Mouse (Mus musculus): Measurements from ENCODE around the gene Slc35f5.
"Not testable (repeated sequence)": the region's sequence is repeated elsewhere in the genome, so short reads cannot be mapped to it uniquely, and the experiment has no call there.

Gene Slc35f5

DNA sequence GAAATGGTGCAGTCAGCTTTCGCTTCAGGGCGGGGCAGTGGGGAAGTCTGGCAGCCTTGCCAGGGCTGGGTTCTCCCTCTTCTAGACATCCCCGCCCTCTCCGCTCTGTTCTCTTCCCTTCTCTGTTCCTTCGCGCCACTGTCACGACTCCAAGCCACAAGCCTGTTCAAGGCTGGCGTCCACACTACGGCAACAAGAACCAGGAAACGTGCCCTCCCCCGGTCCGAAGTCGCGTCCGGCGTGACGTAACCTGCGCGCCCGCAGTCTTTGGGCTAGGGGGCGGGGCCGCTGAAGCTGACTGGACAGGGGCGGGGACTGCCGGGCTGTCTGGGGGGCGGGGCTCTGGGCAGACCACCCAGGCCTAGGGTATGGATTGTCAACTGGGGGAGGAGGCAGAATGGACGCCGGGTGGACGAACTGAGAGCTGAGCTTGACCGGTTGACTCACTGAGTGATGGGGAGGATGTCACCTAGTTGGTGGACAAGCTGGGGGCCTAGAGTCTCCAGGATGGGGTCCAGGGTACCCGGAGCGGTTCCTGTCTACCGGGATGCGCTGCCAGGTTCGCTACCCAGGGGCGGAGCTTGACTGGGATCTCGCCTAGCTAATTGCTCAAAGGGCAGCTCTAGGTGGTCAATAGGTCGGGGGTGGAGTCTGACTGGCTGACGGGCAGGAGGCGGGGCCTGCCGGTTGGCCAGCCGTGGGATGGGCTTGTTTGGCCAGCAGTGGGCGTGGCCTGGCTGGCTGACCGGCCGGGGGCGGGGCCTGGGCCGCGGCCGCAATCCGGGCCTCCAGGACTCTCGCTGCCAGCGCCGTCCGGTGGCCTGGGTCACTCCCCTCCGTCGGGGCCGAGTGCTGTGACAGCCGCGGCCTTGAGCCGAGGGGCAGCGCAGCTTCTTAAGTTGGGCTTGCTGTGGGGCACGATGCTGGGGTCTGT is at the start of gene Slc35f5:
TSS of gene Slc35f5 (plus strand) at position 337 of the 934 bp plus-strand sequence.
- peak; percentile 99 to 100 for DNase-seq (ENCODE audit: inconsistent age in 2 of 2, low spot score in 1 of 2)

DNA sequence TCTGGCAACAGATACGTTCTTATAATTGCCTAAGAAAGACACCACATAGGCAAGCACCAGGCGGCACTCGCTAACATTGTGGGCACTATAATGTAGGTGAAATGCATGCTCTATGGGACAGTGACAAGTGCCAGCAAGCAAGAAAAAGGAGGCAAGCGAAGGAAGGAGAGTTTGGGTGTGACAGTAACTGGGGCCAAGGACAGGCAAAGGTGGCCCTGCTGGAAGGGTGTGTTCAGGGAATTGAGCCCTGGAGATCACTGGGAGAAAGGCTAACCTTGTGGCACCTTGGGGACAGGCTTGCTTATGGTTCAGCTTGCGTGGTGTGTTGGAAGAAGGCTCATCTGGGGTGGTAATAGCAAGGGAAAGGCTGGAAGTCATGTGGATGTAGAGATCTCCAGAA is 45.7 kb upstream of the Slc35f5 start:
- DNase-seq (ENCODE audit: inconsistent age in 2 of 2, low spot score in 1 of 2), result peak in 1 of 2 experiments; percentile 30

DNA sequence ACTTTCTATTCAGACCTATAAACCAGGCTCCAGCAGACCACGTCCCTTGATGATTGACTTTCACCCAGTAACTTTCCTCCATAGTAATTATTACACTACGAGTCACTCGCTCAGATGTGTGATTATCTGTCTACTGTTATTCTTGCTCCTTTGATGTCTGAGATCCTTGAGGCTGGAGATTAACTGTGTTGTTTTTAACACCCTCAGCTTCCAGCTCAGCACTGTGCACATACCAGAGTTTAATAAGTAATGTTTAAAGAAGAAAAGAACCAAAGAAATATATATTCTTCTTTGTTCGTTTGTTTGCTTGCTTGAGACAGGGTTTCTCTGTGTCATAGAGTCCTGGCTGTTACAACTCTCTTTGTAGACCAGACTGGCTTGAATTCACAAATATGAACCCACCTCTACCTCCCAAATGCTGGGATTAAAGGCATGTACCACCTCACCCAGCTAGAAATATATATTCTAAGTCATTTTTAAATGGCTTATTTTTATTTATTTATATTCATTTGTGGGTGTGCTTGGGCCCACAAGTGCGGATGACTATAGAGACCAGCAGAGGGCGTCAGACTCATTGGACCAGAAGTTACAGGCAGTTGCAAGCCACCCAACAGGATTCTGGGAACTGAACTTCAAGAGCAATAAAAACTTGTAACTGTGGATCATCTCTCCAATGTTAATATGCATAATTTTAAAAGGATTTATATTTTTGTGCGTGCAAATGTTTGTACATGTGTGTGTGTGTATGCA is 43.3 kb upstream of the Slc35f5 start:
- no peak for DNase-seq (ENCODE audit: inconsistent age in 2 of 2, low spot score in 1 of 2)

DNA sequence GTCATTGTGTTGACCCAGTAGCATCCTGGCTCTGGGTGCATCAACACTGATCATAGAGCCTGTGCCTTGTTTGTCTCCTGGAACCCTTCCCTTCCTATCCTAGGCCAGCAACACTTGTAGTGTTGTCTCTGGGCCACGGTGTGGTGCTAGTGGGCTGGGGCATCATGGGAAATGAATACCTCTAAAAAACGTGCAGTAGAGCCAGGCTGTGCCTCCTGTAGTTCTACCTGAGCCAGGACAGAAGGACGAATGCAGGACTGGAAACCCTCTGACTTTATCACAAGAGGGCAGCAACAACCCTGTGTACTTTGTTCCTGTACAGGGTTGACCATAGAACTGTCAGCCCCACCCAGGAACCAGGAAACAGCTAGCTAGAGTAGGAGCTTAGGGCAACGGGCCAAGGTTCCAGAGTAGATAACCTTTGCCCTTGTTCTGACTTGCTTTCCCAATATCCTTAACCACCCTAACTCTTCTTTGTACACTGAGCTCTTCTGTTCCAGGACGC is 41.2 kb upstream of the Slc35f5 start:
- DNase-seq (ENCODE audit: inconsistent age in 2 of 2, low spot score in 1 of 2), result peak; percentile 66 to 86

DNA sequence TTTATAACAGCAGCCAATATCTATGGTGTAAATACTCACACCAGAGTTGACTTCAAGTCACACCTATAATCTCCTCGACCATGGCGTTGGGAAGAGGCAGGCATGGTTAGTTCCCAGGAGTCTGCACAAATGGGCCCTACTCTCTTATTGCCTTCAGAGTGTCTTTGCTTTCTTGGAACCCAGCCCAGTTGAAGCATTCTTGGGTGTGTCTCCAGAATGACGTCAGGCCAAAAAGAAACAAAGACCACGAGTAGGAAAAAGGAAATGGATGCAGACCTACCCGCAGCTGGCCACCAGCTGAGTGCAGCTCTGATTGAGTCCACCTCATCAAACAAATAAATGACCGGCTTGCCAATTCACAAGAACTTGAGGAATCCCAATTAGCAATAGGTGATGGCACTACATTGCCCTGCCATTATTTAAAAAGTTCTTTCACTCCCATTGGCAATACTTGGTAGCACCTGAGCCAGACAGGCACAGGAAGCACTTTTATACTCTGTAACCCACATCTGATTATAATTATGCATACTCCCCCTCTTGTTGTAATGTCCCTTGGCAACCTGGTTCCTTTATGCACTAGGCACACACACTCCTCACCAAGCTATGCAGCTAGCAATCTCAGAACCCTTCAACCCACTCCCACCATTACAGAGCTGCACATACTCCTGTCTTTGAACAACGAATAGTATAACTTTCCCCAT is 34.3 kb upstream of the Slc35f5 start:
- peak in 1 of 2 experiments; percentile 47 for DNase-seq (ENCODE audit: inconsistent age in 2 of 2, low spot score in 1 of 2)

DNA sequence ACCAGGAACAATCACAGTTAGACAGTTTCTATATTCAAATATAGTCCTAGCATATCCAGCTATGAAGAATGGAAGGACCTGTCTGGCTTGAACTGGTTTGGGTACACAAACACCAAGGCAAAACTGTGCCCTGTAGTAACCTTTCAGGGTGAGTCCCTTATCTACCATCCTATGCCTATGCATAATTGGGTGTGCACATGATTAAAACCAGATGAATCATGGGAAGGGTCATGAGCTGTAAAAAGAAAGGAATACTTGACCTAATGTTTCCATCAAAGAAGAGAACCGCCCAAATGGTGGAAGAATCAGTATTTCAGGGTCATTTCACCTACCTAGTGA is 33.8 kb upstream of the Slc35f5 start:
- no peak for DNase-seq (ENCODE audit: inconsistent age in 2 of 2, low spot score in 1 of 2)

DNA sequence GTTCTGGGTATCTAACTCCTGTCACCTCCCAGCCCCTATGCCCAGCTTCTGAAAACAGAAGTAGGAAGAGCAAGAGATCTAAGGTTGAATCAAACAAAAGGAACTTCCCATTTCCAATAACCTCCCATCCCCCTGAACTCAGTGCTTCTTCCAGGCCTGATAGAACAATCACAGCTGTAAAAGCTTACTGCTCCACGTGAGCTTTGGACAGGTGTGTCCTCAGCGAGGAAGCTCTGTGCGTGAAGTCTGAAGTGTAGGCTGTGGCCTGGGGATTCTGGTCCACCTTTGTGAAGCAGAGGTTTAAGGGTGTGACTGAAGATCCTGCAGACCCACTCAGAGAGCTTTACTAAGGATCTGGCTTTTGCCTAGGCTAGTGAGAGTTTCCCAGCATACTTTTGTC is 33.0 kb upstream of the Slc35f5 start:
- DNase-seq (ENCODE audit: inconsistent age in 2 of 2, low spot score in 1 of 2), result no peak

DNA sequence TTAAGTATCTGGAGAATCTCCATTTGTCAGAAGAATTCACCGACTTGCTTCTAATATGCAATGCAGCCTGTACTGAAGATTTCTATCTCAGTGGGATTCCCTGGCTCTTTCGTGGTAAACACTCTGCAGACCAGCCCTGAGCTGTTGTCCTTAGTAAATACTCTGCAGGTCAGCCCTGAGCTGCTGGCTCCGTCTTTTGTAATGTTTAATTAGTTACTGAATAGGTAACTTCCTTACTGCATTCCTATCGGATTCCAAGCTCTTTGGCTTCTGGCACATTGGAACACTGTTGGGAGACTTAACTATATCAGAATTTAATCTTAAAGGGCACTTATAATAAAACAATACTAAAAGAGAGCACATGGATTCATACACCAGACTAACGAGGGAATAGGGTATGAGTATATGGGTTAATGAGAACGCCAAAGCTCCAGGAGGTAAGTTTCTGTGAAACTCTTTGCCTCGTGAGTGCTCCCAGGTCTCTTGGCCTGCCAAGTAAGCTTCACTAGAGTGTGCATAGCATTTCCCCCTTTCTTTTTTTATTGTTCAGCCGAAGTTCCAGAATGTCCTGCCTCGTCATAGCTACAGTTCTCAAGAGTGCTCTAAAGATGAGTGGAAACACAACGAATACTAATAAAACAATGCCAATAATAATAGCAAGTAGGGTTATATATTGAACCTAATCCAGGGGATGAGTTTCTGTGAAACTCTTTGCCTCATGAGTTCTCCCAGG is 27.0 kb upstream of the Slc35f5 start:
- DNase-seq (ENCODE audit: inconsistent age in 2 of 2, low spot score in 1 of 2), result not testable (repeated sequence)

DNA sequence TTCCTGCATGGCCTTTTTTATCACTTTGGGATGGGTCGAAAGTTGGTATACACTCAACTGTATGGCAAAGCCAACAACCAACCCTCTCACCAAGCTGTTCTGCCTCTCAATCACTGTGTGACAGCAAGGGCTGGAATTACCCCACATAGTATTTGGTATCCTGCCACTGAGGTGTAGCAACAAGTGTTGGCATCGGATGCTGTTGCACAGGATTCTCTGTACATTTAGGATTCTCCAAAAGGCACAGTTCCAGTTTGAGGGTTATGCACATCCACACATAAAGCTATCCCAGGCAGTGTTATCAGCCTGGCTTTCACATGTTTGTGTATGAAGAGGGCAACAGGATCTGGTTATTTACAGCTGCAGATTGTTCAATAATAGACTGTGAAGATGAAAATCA is 23.3 kb upstream of the Slc35f5 start:
- peak in 1 of 2 experiments; percentile 28 for DNase-seq (ENCODE audit: inconsistent age in 2 of 2, low spot score in 1 of 2)

DNA sequence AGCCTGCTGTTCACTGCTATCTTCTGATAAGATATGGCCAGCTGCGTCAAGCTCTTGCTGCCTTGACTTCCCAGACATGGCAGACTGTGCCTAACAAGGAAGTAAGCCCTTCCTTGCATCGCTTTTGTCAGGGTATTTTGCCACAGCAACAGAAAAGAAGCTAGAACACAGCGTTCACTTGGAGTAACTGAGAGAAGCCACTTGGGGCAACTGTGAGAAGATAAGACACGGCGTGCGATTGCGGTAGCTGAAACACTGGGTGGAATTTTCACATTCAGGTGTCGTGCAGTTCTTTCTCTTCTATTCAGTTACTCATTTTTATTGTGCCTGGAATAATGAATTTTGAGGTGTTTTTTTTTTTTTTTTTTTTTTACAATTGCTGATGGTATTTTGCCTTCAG is 22.6 kb upstream of the Slc35f5 start:
- no peak for DNase-seq (ENCODE audit: inconsistent age in 2 of 2, low spot score in 1 of 2)

DNA sequence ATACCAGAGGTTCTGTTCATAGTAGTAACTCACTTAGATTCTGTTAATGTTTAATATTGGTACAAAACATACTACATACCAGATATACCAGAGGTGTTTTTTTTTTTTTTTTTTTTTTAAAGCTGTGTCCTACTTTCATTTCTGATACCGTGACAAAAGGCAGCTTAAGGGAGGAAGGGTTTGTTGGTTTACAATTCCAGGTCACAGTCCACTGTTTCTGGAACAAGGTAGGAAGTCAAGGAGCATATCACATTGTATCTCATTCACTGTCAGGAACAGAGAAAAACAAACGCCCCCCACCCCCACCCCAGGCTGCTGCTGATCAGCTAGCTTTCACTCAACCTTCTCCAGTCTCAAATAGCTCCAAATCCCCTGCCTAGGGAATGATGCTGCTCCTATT is 21.1 kb upstream of the Slc35f5 start:
- DNase-seq (ENCODE audit: inconsistent age in 2 of 2, low spot score in 1 of 2), result no peak

DNA sequence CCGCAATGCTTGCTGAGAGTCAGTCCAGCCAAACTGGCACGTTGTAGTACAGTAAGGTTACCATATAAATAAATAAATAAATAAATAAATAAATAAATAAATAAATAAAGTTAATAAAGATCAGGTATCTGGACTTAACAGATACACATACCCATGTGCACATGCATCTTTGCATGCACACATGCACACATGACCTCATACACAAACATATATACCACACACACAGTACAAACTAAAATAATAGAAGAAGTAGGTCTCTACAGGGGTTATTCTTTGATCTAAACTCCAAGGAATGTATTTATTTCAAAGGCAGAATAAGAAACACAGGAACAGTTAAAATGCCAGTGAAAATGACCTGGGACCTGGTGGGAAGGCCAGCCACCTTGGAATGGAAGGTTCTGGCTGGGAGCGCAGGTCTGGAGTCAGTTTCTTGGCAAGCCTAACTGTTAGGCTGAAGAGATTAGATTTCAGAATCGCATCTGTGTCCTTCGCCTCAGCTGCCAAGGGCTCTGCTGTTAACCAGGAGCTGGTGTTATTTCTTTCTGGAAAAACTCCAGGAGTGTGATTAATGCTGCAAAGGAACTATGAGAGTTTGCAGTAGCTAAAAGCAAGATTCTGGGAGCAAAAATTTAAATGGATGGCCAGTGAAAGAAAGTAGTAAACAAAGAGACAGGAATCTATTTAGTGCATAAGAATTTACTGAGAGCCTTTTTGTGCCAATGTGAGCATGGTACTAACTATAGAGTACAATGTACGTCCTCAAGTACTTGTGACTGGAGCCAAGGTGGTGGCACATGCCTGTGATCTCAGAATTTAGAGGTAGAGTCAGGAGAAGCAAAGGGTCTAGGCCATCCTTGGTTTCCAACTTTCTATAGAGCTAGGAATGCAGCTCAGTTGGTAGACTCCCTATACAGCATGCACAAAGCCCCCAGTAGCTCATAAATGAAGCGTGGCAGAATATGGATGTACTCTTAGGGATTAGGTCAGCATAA is 18.1 kb upstream of the Slc35f5 start:
- peak; percentile 37 to 90 for DNase-seq (ENCODE audit: inconsistent age in 2 of 2, low spot score in 1 of 2)

DNA sequence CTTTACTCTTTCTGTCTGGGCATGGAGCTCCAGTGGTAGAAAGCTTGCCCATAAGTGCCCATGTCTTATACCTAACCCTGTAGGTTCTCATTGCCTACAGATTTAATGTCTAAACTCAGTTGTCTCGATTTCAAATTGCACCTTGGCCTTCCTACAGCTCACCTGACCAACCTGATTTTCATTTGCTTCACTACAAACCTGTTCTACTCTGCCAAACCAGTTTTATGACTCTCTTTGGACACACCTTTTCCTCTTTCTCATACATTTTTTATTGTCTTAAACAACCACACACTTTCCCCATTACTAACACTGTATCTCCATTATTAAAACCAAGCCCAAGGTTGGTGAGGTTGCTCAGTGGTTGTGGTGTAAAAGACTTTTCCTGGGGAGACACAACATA is 10.5 kb upstream of the Slc35f5 start:
- DNase-seq (ENCODE audit: inconsistent age in 2 of 2, low spot score in 1 of 2), result no peak

DNA sequence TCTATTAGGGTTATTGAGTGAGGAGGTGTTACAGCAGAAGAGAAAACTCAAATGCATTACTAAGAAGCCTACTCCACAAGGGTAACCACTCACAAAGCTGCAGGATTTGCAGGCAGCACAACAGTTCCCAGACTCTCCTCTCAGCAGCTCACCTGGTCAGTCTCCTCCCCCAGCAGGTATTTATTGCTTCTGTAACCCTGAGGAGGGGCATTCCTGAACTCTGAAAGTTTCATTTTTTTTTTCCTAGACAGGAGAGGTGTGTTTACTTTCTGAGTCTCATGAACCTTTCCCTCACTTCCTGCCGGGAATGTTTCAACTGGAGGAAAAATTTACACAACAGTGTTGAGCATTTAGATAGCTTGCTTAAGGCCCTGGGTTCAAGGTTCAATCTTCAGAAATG is 10.0 kb upstream of the Slc35f5 start:
- DNase-seq (ENCODE audit: inconsistent age in 2 of 2, low spot score in 1 of 2), result no peak

DNA sequence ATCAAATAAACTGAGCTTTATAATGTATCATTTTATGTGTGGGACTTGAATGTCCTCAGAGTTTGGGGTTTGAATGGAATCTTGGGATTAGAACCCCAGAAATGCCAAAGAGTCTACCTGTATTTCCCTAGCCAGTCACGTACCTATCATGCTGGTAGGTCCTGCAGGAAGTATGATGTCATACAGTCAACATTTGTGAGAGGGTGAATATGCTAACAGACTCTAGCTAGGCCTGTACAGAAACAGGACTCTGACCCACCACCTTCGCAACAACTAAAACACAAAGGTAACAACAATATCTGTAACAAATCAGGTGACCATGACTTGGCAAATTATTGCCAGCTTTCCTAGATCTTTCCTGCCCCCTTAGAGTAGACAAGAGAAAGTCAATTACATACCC is 8.8 kb upstream of the Slc35f5 start:
- DNase-seq (ENCODE audit: inconsistent age in 2 of 2, low spot score in 1 of 2), result no peak

DNA sequence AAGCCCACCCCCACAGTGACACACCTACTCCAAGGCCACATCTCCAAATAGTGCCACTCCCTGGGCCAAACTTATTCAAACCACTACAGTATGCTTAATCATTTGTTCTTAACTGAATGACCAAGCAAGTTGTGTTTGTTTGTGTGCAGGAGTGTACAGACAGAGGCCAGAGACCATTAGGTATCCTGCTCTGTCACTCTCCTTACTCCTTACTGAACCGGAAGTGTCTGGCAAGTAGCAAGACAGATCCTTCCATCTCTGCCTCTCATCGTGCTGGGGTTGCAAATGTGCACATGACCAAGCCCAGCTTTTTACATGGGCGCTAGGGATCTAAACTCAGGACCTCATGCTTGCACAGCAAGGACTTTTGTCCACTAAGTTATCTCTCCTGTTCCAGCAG is 1.1 kb upstream of the Slc35f5 start:
- peak; percentile 16 to 36 for DNase-seq (ENCODE audit: inconsistent age in 2 of 2, low spot score in 1 of 2)

DNA sequence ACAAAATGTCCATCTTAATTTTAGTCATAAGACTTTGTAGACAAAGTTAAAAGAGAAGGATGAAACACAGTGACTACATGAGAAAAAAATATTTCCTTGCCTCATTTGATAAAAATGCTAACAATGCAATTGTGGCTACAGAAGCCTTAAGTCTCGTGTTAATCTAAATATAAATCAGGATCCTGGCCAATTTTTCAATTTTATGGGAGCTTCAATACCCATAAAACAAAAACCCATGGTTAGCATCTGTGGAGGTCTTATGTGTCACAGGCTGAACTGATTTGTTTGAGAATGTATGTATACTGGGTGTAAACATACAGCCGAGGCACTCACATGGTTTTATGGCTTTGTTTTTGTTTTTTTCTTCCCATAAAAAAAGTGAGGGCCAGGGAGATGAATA is 674 bp upstream of the Slc35f5 start:
- DNase-seq (ENCODE audit: inconsistent age in 2 of 2, low spot score in 1 of 2), result no peak

DNA sequence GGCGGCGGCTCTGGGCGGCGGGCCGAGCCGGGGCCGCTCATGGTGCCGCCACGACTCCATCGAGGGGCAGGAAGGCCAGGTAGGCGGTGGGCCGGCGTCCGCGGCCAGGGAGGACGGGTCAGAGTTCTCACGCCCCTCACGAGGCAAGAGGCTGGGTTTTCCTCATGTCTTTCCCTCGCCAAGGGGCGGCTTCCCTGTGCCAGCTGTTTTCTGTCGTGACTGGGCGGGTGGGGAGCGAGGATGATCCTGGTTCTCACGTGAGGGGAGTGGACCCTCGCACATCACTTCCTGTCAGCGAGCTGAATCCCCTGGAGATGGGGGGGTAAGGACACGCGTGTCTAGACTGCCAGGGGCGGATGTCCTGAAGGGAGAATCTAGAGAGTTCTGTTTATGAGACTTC is 811 bp downstream of the Slc35f5 start:
- DNase-seq (ENCODE audit: inconsistent age in 2 of 2, low spot score in 1 of 2), result no peak

DNA sequence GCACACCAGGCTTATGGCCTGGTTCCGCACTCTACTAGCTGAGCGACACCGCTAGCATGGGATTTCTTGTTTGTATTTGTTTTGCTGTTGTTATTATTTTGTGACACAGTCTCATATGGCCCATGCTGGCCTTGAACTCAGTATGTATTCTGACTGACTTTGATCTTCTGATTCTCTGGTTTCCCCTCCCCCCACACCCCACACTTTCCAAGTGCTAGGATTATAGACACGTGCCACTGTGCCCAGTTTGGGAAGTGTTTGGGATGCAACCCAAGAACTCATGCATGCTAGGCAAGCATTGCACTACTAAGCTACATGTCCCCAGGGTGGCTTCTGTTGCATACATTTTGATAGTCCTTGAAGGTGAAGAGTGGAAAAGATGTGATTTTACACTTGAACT is 1.4 kb downstream of the Slc35f5 start:
- no peak for DNase-seq (ENCODE audit: inconsistent age in 2 of 2, low spot score in 1 of 2)

DNA sequence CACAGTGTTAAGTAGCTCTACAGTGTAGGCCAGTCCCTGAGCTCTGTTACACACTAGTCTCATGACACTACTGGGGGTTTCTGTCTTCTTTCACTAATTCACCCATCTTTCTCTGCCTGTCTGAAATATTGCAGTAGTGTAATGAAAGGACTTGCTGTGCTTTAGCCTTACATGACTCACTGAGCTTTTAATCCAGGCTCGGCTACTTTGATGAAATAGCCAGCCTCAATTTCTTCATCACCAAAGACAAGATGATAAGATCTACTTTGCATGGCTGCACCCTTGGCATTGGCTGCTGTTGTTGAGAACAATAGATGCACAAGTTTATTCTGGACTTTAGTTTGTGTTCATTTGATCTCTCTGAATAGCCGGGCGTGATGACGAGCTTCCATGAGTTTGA is 7.7 kb downstream of the Slc35f5 start:
- peak; percentile 18 to 55 for DNase-seq (ENCODE audit: inconsistent age in 2 of 2, low spot score in 1 of 2)
